Mouse (Mus musculus): ENCODE data around the gene Mtmr6.

- no peak for TF ChIP-seq CTCF (conservative IDR thresholded peaks at IDR 0.05 in 1 of 2, IDR thresholded peaks at IDR 0.05 in 1 of 2; ENCODE audit: low read depth in 2 of 2, low read length in 2 of 2)
- TF ChIP-seq ZNF384 (IDR thresholded peaks at IDR 0.05; ENCODE audit: low read depth, low read length), result no peak
- no peak for TF ChIP-seq EP300 (IDR thresholded peaks at IDR 0.05; ENCODE audit: low read length)
- no peak for TF ChIP-seq POLR2A (IDR thresholded peaks at IDR 0.05; ENCODE audit: low read depth, low read length)
- no peak for TF ChIP-seq BHLHE40 (IDR thresholded peaks at IDR 0.05; ENCODE audit: low read depth, low read length)
Observed at GRCm38 (mm10) chr14:60304441-60305220, 39.6 kb downstream of the Mtmr6 start.

Measured in CH12.LX (cell line).